Mouse (Mus musculus) liver, embryonic 14.5 days (tissue): Measurements from ENCODE around the gene Lrig3. TPM values are rescaled to one million over a fixed set of nuclear protein-coding genes. Genes with fewer than 3 reads are reported as not detected.

Source experiments
- ATAC-seq: fragments of 200-750 bp; cut with Nextera tagmentation; 2 replicates; pipeline ENCODE4 v1.8.0; 2017; ENCODE audit warnings: moderate number of reproducible peaks, mild to moderate bottlenecking, moderate library complexity; ENCODE audit not compliant: insufficient read depth
- DNase-seq, 3 experiments: peaks; one replicate each; pipeline ENCODE4 v3.0.0-alpha.2; 2012 to 2013; ENCODE audit warnings: low read depth in 3 of 3, low spot score in 3 of 3
- H3K27ac ChIP-seq: fragments of 300-500 bp; sonication (generic); 2 replicates; pipeline ENCODE4 v1.5.1; 2014; ENCODE audit warnings: moderate library complexity, mild to moderate bottlenecking, control low read depth, inconsistent platforms
- H3K27me3 ChIP-seq: fragments of 300-500 bp; sonication (generic); 2 replicates; pipeline ENCODE4 v1.6.1; 2014; ENCODE audit warnings: mild to moderate bottlenecking, low read length, moderate library complexity; ENCODE audit not compliant: control insufficient read depth, insufficient read depth
- H3K36me3 ChIP-seq: fragments of 300-500 bp; sonication (generic); replicated peaks from 2 replicates; pipeline ENCODE4 v1.6.1; 2014; ENCODE audit warnings: low read depth; ENCODE audit not compliant: control insufficient read depth, insufficient read depth
- H3K4me1 ChIP-seq, 2 experiments: fragments of 200-500 bp in 1 of 2; fragments of 300-500 bp in 1 of 2; sonication (generic) in 1 of 2; replicated peaks; 2 replicates each; pipeline ENCODE4 v1.6.1; 2012 to 2014; ENCODE audit warnings: antibody characterized with exemption in 1 of 2, inconsistent platforms in 1 of 2, low read length in 1 of 2; ENCODE audit not compliant: control insufficient read depth in 2 of 2, insufficient read depth in 2 of 2
- H3K4me2 ChIP-seq: fragments of 300-500 bp; sonication (generic); 2 replicates; pipeline ENCODE4 v1.6.1; 2014; ENCODE audit warnings: low read depth, mild to moderate bottlenecking, control low read depth, moderate library complexity
- H3K4me3 ChIP-seq, 2 experiments: fragments of 200-500 bp in 1 of 2; fragments of 300-500 bp in 1 of 2; sonication (generic) in 1 of 2; 2 replicates each; pipeline ENCODE4 v1.5.1; 2012 to 2014; ENCODE audit warnings: low read depth in 2 of 2, low read length in 2 of 2, mild to moderate bottlenecking in 2 of 2, control low read depth in 1 of 2, inconsistent platforms in 1 of 2, moderate library complexity in 1 of 2; ENCODE audit not compliant: insufficient read depth in 1 of 2
- H3K9ac ChIP-seq: fragments of 300-500 bp; sonication (generic); replicated peaks from 2 replicates; pipeline ENCODE4 v1.6.1; 2014; ENCODE audit warnings: mild to moderate bottlenecking, control low read depth, moderate library complexity
- H3K9me3 ChIP-seq: fragments of 300-500 bp; sonication (generic); 2 replicates; pipeline ENCODE4 v1.6.1; 2016; ENCODE audit warnings: low read length, mixed read lengths; ENCODE audit not compliant: control insufficient read depth
- CTCF ChIP-seq: IDR thresholded peaks from 2 replicates; pipeline ENCODE4 v1.5.1; 2016; ENCODE audit warnings: antibody characterized with exemption, low read depth, control low read depth
- EP300 ChIP-seq: IDR thresholded peaks from 2 replicates; pipeline ENCODE4 v1.6.1; 2016; ENCODE audit warnings: antibody characterized with exemption, low read depth
- WGBS: fragments of 180-500 bp; shearing (Covaris S2); extraction: QIAGEN DNeasy Blood & Tissue Kit; methylation state at CpG from one replicate; pipeline ENCODE4 v1.1.7; 2014; ENCODE audit not compliant: insufficient replicate concordance; 5-methylcytosine and 5-hydroxymethylcytosine counted together
- microRNA-seq: library from miRNA; unstranded; fragments of <30 nt; microRNA quantifications from one replicate; pipeline ENCODE4, GENCODE M21; 2016
- polyA plus RNA-seq, 2 experiments: library from polyadenylated mRNA; depleted of rRNA in 1 of 2; stranded (reverse) in 1 of 2; unstranded in 1 of 2; fragments of >200 nt; fragmentation: Nextera tagmentation in 1 of 2; extraction: Ambion mirVana in 1 of 2; gene quantifications; 2 replicates each; pipeline versions ENCODE4 v1.2.1 to v1.2.3; 2012 to 2014

Lrig3 gene
- polyA plus RNA-seq, 2 experiments: 0.71 to 1.1 TPM

- 59% methylated on average over 7 of the region's 7 CpGs for WGBS
- Histone ChIP-seq H3K4me3 (no peak overlapping the region), H3K4me1 (no peaks in the 10 kb centered on the region), H3K9ac (no peak overlapping the region), H3K27me3 (no peaks in the 10 kb centered on the region), H3K4me2 (no peak overlapping the region), H3K27ac (no peak overlapping the region), H3K9me3 (no peaks in the 10 kb centered on the region), H3K36me3 (no peaks in the 10 kb centered on the region)
- no peak for DNase-seq
- ATAC-seq: no peak
- TF ChIP-seq EP300: no peak
- no peak for TF ChIP-seq CTCF
These were observed 63.6 kb downstream of the Lrig3 start for GRCm38 (mm10) chr10:126029441-126030114.

- Histone ChIP-seq H3K36me3 (no peaks in the 10 kb centered on the region), H3K9ac (no peak overlapping the region), H3K4me3 (no peak overlapping the region), H3K4me2 (no peak overlapping the region), H3K9me3 (no peaks in the 10 kb centered on the region), H3K27me3 (no peaks in the 10 kb centered on the region), H3K27ac (no peak overlapping the region), H3K4me1 (no peaks in the 10 kb centered on the region)
- ATAC-seq (no peak), DNase-seq (no peak)
- WGBS: 57% methylated on average over 3 of the region's 3 CpGs
- TF ChIP-seq EP300 (no peak), CTCF (no peak)
These were observed 90.9 kb downstream of the Lrig3 start for GRCm38 (mm10) chr10:126056881-126057280.

- H3K27me3 ChIP-seq: no peaks in the 10 kb centered on the region
- no peaks in the 10 kb centered on the region for H3K9me3 ChIP-seq
- TF ChIP-seq CTCF (0 out of 2 replicates have a peak, but pooled peaks have one; percentile 19), EP300 (no peak)
- DNase-seq (no peak), ATAC-seq (no peak)
- H3K27ac ChIP-seq: no peak overlapping the region
- H3K4me3 ChIP-seq: no peak overlapping the region
- 49% methylated on average over 4 of the region's 4 CpGs for WGBS
- H3K4me1 ChIP-seq: no peaks in the 10 kb centered on the region
- no peak overlapping the region for H3K4me2 ChIP-seq
- H3K9ac ChIP-seq: no peak overlapping the region
- no peaks in the 10 kb centered on the region for H3K36me3 ChIP-seq
These were observed 96.8 kb downstream of the Lrig3 start for GRCm38 (mm10) chr10:126062812-126063211.

Small RNA genes within 50 kb of the gene (microRNA-seq; reads per million reads assigned to microRNA genes)
- not detected for gene Gm22183
